Mouse (Mus musculus) cerebellum, adult (tissue): Measurements from ENCODE around the gene Inhba.
A peak's percentile ranks its signal among the peaks of the same experiment; 100 is the strongest.

ENCODE experiments used
- ATAC-seq: cut with Nextera tagmentation; 2 replicates; pipeline ENCODE4 v1.9.2; 2017; ENCODE audit warnings: mild to moderate bottlenecking, moderate library complexity, mixed read lengths; ENCODE audit not compliant: insufficient number of reproducible peaks, low FRiP score, low TSS enrichment

The Inhba gene

DNA sequence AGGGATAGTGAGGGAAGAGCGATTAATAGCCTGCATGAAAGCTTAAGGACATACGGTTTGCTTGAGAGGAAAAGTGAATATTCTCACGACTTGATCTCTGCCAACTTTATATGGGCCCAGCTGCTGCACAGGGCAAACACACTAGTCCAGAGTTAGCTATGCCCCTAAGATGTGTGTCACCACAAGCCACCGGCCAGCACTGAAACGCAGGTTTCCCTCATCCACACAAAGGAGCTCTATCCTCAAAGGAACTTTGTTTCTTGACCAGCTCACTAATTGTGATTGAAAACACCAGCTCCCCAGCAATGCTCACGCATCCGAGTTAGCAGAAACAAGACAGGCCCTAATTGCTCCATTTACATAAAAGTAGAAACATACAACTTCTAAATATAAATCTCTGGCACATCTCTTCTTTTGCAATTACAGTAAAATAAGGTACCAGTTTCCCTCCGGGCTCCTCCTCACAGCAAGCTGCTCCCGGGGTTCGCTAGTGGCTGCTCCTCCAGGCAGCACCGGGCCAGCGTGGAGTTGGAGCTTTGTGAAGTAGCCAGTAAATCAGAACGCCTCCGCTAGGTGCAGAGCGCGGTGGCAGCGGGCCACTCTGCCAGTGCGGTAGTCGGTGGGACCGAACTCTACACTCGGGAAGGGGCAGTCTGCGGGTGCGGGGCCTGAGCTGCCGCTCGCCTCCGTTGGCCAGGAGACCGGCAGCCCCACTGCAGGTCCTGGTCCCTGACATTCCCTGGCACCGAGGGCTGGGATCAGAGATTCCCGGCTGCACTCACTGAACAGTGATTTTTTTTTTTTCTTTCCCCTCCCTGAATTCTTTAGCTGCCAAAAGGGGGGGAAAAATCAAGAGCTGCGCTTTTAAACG lies at the start of gene Inhba:
TSS of gene Inhba (plus strand) at position 480 of the 871 bp plus-strand sequence.
- peak; percentile 63 for ATAC-seq

DNA sequence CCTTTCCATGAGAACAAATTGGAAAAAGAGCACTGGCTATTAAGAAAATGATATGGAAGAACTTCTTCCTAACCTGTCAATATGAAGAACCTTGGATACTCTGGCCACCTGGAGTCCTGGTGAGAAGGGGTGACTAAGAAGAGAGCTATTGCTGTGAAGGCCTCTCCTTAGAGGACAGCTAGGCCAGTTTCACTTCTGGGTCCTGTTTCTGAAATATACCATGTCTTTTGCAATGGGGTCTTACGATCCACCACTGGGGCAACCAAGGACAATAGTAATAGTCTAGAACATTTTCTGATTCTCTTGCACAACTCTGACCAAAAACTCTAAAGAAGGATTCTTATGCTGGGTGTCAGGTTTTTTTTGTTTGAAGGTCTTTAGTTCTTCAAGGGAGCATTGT lies 35.1 kb upstream of the Inhba start:
- ATAC-seq = no peak

DNA sequence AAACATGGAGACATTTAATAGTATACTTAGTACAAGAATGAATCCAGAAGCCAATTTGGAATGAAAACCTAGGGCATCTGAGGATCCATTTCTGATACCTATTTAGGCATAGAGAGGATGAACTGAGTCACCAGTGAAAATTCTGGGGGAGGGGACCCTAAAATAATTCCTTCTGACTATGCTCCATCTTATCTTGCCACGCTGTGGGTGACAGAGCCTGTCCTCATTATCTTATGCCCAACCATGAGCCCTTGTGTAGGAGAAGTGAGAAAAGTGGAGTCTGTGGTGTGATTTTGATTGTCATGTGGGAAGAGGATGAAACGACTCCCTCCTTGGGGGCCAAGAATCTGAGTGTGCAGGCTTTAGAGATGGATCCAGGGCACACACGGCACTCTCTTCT lies 32.1 kb upstream of the Inhba start:
- ATAC-seq = no peak

DNA sequence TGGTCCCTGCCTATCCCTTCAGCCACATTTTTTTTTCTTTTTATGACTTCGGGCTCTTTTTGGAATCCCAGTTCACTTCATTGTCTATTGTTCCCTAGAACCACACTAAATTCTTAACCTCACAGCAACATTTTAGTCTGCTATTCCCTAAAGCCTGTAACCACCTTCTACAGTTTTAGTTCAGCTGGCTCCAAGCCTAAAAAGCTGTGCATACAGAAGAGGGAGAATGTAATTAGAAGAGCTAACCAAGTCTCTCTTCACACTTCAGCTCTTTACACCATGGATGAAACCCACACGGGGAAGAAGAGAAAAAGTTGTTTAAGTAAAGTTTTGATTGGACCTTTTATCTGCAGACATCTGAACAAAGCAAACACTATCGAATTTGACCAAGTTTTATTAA lies 29.6 kb upstream of the Inhba start:
- ATAC-seq = no peak

DNA sequence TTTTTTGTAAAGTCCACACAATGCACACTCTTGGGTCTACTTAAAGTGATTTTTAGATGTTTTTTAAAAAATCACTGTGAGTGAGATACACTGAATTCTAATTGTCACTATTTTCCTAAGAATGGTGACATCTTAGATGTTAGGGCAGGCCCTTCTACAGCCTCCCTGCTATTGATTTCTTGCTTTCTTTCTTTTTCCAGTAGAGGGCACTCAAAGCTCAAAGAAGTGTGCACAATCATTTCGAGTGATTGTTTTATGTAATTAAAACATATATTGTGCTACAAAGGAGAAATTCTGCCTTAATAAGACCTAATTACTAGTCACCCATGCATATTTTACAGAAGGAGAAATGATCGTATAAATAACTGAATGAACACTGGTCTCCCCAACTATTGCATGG lies 25.9 kb upstream of the Inhba start:
- ATAC-seq = no peak

DNA sequence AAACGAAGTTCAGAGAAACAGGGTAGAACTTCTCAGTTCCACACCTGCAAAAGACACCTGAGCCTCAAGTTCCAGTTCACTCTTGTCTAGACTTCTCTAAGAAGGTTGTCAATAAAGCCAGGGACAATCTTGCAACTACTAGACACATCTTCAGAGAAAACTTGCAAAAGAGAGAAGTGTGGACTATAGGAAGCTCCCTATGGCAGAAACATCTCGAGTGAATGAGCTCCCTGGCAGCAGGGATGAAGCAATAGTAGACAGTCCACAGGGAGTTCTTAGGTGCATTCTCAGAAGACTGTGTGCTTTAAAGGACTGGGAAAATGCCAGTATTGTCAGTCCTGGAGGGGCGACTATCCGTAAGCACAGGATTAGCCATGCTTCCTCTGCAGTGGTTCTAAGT lies 25.5 kb upstream of the Inhba start:
- ATAC-seq = no peak

DNA sequence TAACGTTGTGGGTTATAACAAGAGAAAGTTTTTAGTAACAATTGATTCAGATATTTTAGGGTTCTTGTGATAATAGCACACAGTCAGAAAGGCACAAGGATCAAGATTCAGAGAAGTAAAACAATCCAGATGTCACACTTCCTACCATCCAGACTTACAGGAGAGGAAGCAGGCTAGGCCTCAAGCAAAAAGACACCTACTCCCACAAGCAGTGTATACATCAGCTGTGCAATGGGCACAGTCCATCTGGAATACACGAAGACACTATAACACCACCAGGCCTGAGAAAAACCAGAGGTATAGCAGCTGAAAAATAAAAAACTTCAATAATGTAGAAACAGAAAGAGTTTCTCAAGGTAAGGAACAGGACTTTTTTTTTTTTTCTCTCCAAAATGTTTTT lies 16.3 kb upstream of the Inhba start:
- ATAC-seq = no peak

DNA sequence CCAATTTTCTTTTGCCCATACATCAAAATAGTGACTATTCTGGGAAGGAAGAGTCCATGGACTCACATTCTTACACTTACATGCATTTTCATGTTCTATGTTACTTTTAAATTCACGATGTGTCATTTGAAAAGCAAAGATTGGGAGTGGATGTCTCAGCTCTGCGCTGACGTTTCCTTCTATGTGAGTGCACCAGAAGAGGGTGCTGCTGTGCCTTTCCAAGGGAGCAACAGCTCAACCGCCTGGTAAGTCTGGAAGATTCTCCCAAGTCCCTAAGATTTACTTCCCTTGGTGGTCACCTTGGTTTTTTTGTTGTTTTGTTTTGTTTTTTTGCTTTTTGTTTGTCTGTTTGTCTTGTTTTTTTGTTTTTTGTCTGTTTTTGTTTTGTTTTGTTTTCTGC lies 6.1 kb upstream of the Inhba start:
- no peak for ATAC-seq

DNA sequence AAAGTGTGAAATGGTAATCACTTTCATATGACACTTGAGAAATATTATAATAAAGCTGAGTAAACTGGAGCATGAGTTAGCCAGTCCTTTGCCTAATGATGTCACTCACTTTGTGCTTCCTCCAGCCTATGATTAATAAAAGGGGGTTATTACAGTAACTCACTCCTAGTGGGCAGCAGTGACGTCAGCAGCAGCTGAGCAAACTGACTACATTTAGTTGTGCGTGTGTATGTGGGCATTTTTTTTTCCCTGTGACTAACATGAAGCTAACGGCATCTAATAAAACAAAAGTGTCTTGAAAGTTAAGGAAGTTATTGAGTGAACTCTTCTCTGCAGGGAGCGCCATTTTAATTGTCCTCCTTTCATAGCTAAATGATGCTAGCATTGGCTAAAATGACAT lies 3.9 kb upstream of the Inhba start:
- no peak for ATAC-seq

DNA sequence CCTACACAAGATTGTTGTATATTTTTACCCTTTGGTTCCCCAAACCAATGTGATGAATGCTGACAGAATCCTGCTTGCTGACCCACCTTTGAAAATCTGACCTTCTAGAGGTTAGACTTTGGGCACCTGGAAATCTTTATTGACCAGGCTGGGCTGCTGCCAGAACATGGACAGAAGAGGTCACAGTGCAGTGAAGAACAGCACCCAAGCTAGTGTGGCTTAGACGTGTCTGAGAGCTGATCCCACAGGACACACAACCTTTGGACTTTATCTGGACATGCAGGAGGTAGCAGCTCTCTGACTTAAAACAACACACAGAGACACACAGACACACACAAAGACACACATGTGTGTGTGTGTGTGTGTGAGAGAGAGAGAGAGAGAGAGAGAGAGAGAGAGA lies 3.3 kb upstream of the Inhba start:
- no peak for ATAC-seq

DNA sequence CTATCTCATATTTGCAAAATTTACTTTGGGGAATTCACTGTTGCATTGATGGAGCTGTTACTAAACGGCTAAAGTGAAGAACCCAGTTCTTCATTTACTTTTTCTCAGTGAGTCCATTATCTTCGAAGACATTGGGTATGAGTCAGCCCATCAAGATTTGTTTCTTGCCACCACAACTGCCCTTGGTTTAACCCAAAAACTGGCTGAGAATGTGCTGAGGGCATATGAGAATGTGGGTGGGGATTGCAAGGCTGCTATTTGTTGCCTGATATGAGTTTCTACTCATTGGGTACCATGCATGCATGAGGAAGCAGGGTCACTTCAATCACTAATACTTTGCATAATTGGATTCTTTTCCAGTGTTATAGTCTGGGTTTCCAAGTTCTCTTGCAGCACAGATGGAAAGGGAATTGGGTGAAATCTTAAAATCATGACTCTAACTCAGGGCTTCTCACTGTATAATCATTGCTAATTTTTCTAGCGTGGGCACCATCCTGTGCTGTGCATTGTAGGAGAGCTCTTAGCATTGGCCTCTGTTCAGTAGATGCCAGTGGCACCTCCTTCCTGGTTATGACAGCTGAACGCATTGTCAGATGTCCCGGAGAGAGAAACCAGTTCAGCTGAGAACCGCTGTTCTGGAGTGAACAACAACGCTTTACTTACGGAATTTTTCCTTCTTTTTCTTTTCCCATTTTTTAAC lies 1.7 kb upstream of the Inhba start:
- no peak for ATAC-seq

DNA sequence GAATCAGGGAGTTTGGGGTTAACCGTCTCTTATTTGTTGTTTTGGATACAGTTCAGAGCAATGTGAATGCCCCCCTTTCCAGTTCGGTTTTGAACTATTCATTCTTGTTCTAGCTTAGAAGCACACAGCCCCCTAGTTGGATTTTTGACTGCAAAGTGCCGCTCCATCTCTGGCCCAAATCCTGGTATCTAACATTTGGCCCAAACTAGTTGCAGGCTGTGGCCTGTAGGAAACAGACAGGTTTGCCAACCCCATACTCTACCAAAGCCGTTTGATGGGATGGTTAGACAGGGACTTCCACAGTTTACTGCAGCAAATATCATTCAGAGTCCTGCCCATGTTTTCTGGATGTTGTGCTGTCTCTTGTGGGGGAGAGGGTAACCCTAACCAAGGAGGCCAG lies 1.1 kb upstream of the Inhba start:
- ATAC-seq = no peak

DNA sequence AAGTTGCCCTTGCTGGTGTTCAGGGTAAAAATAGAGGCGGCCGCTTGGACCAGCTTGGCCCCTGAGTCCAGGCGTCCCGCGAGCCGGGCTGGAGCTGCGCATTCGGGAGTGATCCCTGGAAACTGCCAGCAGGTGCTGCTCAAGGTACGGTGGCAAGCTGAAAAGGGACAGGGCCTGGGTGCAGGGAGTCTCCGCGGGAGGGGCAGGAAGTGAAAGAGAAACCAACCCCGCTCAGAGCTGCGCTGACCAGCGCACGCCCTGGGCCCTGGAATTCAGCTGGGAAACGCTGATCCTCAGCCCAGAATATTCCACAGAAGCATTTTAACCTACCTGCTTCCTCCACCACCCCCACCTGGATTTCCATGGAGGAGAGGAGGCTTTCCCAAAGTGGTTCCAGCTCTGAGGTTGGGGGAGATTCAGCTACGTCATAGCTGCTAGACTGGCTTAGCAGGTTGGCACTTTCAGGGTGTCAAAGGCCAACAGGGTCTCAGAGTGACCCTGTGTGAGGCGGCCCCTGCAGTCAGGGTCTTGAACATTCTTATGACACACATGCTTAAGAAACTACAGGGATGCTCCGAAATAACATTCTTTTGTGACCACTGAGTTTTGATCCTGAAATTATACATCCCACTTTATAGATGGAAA lies 714 bp downstream of the Inhba start:
- peak; percentile 88 for ATAC-seq

DNA sequence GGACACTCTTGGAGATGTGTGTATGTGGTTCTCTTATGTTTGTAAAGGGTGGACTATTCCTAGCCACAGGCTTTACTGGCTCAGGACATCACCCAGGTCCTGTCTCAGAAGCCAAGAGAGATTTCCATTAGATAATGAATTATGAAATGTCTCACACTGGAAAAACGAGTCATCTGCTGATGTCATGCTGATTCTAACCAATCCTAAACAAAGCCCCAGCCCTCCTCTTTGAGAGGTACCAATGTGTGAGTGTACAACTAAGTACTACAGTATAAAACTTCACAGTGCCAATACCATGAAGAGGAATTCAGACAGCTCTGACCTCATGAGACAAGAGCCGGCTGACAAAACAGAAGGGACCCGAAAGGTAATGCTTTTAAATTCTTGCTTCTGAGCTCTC lies 2.5 kb downstream of the Inhba start:
- ATAC-seq = no peak

DNA sequence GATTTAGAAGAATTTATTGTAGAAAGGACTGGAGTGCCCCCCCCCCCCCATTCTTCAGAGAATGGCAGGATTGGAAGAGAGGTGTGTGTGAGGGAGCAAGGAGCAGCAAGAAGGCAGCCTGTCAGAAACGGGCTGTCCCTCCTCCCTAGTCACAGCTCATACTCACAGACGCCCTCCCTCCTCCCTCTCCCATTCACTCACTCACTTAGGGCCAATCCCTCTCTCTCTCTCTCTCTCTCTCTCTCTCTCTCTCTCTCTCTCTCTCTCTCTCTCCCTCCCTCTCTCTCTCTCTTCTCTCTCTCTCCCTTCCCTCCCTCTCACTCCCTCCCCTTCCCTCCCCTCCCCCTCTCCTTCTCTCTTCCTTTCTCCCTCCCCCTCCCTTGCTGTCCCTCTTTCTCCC lies 4.9 kb downstream of the Inhba start:
- no peak for ATAC-seq

DNA sequence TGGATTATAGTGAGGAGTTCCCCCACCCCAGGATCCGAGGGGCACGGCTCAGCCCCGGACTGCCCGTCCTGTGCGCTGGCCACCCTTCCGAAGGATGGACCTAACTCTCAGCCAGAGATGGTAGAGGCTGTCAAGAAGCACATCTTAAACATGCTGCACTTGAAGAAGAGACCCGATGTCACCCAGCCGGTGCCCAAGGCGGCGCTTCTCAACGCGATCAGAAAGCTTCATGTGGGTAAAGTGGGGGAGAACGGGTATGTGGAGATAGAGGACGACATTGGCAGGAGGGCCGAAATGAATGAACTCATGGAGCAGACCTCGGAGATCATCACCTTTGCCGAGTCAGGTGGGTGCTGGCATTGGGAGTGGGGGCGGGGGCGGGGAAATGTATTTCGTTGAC lies 5.7 kb downstream of the Inhba start:
- ATAC-seq = no peak

DNA sequence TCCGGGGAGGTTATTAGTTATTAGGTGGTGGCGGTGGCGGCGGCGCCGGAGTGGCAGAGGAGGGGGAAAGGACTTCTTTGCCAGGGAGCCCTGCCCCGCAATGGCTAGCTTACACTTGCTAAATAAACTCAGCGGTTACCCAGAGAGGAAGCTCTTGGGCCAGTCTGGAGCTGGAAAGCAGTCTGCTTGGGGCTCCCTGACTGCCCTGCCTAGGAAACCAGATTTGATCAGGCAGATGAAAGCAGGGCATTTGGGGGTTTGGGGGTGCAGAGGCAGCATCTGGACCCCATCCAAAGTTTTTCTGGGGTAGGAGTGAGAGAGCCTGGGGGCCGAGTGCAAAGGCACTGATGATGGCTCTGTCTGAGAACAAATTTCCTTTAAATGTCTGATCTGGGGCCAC lies 6.1 kb downstream of the Inhba start:
- no peak for ATAC-seq

DNA sequence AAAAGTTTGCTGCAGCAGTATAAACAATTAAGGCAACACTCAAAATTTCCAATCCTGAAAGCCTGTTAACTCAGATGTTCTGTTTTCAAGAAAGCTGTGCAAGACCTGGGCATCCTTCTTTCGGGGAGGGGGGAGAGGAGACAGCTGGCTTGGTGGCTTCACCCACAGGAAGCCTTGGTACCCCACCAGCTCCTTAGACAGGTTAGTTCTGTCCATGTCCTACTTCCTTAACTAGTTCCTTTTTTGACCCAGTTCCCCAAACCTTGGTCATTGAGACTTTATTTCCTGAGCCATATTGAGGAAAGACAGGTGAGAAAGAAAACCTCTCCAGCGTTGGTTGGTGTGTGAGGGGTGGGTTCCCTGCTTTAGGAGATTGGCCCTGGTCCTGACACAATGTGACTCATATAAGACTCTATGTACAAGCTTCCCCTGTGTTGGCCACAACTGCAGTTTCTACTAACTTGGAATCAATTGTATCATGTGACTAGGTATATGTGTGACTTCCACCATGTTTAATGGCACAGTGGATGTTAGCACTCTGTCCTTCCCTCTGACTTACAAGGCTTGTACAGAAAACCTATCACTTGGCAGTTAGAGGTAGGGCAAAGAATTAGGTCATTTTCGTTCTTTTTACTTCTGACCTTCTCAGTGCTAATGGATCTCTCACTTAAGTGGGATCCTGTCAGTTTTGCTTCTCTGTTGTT lies 7.3 kb downstream of the Inhba start:
- no peak for ATAC-seq

DNA sequence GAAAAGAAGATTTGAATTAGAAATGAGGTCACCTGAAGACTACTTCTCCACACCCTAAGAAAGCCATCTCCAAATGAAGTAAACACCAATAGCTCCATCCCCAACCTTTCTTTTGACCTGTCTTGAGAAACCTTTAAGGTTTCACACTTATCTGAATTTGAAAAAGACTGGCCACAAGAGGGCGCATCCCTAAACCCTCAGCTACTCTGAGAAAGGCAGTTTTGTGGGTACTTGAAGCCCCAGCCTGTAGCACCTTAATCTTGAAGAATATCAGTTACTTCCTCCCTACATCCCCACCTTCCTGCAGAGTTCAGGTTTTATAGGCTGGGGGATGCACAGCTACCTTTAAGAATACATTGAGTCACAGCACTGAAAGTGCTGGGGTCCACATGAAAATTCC lies 9.0 kb downstream of the Inhba start:
- ATAC-seq = no peak

DNA sequence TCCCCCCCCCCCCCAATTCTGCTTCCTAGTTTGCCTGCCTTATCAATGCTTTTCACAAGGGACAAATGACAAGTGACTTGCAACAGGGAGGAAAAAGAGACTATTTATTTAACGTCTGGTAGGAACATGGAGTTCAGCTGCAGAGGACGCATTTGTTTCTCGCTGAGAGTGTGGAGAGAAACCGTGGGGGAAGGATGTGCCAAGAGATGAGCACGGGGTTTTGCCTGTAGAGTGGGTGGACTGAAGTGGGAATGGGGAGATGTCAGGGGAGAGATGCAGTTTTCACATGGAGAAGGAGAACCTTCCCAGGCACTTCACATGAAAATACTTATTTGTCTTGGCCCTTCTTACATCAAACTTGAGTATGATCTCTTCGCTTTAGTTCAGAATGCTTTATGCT lies 9.5 kb downstream of the Inhba start:
- ATAC-seq = no peak

DNA sequence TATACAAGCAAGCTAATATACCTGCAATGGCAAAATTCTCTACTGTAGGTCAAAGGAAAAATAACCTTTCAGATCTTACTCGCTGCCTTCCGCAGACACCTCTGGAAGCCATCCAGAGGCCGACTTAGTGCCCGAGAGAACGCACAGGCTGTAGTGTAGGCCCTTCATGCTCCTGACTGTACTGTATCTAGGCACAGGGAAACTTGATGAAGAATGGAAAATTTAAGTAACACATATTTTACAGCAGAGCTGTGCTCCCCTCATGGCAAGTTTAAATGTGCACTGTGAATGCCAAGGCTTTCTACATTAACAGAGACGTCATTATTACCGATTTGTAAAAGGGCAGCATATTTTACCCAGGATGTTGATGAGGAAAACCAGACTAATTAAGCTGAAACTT lies 10.2 kb downstream of the Inhba start:
- no peak for ATAC-seq
